Mouse (Mus musculus): ENCODE results near the gene Chat.

- TF ChIP-seq CTCF (IDR thresholded peaks at IDR 0.05; ENCODE audit: low read depth, low read length) (no peak), POLR2A (IDR thresholded peaks at IDR 0.05; ENCODE audit: borderline replicate concordance, low read depth, low read length) (no peak)
Observed at GRCm38 (mm10) chr14:32443446-32443845, 22.3 kb downstream of the Chat start.

Measured in bone marrow macrophage, adult 2 months (primary cell).